In the genomic region with DNA sequence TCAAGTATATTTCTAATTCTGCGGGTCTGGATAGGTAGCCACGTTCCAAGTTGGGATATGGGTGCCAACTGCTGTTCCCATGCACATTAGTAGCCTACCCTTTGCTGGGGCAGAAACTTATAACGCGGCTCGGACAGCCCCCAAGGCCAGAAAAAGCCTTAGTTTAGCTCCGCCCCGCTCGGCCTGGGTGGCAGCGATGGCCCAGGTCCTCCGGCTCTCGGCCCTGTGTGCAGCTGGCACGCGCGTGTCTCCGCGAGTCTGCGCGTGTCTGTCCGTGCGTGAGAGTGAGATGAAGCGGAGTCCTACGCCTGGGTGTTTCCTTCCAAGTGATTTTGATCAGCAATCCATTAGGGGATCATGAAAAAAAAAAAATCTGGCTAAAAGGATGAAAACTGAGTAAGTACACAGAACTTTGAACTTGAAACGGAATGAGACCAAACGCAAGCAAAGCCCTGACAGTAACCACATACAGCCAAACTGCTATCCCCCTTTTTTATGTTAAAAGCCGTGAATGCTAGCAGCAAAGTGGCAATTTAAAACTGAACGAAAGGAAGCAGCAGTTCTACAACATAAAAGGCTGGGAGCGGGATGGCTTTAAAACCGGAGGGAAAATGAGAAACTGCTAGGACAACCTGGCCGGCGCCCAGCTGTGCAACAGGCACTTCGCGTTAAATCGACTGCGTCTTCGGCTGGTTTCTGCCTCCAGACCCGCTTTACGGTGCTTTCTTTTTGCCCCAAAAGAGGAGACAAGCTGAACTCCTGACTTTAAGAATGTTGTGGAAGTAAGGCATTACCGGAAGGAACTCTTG, we compare ENCODE assay signal across 8 mouse cellular contexts. TPM values are rescaled to one million over a fixed set of nuclear protein-coding genes. Genes with fewer than 3 reads are reported as not detected.
DNase-seq lines count a peak whose midpoint lies in the region; TF ChIP-seq lines count a peak whose summit lies in the region.

A gene (plus strand): TSS at position 185 of the 809 bp plus-strand sequence.

- H3K27ac ChIP-seq in testis, adult 2 months (ENCODE audit: control insufficient read depth, insufficient read depth, low read depth, low read length): peak within 1 kb of the TSS; percentile 71

- peaks cover 17% of the 10 kb centered on the region for H3K4me1 ChIP-seq in testis, adult 2 months (ENCODE audit: control insufficient read depth, insufficient read depth, low read length)

- peak; percentile 60 for TF ChIP-seq POLR2A in testis, adult 2 months (IDR thresholded peaks at IDR 0.05; ENCODE audit: control insufficient read depth, low read depth, low read length)

- H3K36me3 ChIP-seq in testis, adult 2 months (ENCODE audit: control insufficient read depth, insufficient read depth, low read length): no peaks in the 10 kb centered on the region

- DNase-seq in testis, postnatal 14 days (ENCODE audit: low spot score): no peak
- peak; percentile 61 for DNase-seq in embryo, embryonic 9.5 days (ENCODE audit: extremely low spot score)
- DNase-seq in heart, adult 9 months (ENCODE audit: low spot score in 2 of 2): peak; percentile 78 to 83
- DNase-seq in kidney, adult 8-10 months: peak; percentile 48 to 54
- DNase-seq in lung, postnatal 10 days: peak; percentile 75
- peak; percentile 72 for DNase-seq in retina, embryonic 14.5 days (ENCODE audit: low spot score)
- no peak for DNase-seq in MN1 (ENCODE audit: low spot score)

- H3K4me3 ChIP-seq in testis, adult 2 months (ENCODE audit: control insufficient read depth, low read depth, low read length): peak within 1 kb of the TSS; percentile 81

- H3K27me3 ChIP-seq in testis, adult 2 months (ENCODE audit: control insufficient read depth, insufficient read depth, low read length): 0 out of 2 replicates have a peak, but pooled peaks cover 2% of the 10 kb centered on the region

- TF ChIP-seq CTCF in testis, adult 2 months (IDR thresholded peaks at IDR 0.05; ENCODE audit: control insufficient read depth, insufficient read depth, insufficient replicate concordance, low read depth, low read length): no peak

RNA-seq across cellular contexts. Expression of the gene that starts here (rescaled TPM):
- 1.3 and 1.8 TPM in 2 replicates for polyA plus RNA-seq in testis, adult 2 months (2012; rRNA removed)

Comparison
In these comparisons a context has a peak if more than half of its experiments do, and no peak if none do; other contexts are left out.
1. DNase-seq: peak in embryo, embryonic 9.5 days (single experiment), heart, adult 9 months (2 of 2), kidney, adult 8-10 months (2 of 2), lung, postnatal 10 days (single experiment) and retina, embryonic 14.5 days (single experiment); none in testis, postnatal 14 days (single experiment) and MN1 (single experiment).